Mouse (Mus musculus) heart, adult 8-10 months (tissue): Measurements from ENCODE around the gene Gnaz. TPM values are rescaled to one million over a fixed set of nuclear protein-coding genes. Genes with fewer than 3 reads are reported as not detected.

Source experiments
- DNase-seq: peaks from one replicate; pipeline ENCODE4 v3.0.0; 2022; ENCODE audit warnings: low spot score
- total RNA-seq, 4 experiments: library from RNA; stranded (reverse); gene quantifications; 2 replicates each; pipeline ENCODE4 v1.2.4; 2022

The Gnaz gene
- total RNA-seq, 4 experiments from 2014 or later = 0.98 to 1.7 (median 1.1) TPM

DNA sequence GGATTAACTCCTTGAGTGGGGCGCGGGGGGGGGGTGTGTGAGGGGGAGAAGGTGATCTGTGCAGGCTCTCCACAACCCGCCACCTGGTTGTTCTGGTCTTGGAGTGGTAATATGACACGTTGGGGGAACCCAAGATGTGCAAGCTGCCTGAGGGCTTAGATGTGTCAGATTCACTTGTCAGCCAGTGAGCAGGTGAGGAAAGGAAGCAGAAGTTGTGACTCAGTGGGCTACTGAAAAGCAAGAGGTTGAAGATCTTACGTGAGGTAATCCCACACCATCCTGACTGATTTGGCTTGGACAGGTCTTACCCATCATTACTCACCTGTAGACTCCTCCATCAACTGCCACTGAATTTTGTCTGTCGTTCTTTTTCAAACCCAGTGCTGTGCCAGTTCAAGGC, 95.6 kb downstream of the Gnaz start:
- no peak for DNase-seq

DNA sequence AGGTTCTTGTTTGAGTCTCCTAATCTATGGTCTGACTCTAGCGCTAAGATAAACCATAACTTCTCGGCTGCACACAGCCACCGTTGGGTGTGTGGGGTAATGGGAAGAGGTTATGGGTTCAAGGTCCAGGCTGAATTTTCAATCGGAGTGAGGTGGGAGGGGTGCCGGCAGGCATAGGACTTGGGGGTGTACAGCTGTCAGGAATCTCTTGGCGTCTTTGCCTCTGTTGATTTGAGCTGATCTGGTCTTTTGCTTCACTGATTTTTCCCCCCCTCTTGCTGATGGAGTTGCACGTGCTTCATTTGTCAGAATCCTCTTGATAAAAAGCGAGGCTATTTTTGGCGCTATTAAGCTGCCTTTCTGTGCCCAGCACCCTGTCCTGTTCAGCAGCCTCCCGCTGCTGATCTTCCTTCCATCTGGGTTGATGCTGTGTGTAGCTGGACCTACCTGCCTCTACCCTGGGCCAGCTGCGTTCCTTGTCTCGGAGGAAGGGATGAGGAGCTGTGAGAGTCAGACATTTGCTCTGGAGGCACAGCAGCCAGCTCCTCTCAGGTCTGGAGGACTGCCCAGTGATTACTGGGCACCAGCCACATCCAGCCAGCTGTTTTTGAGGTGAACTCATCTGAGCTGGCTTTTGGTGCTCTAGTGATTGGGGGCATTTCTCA, 96.5 kb downstream of the Gnaz start:
- DNase-seq = no peak

DNA sequence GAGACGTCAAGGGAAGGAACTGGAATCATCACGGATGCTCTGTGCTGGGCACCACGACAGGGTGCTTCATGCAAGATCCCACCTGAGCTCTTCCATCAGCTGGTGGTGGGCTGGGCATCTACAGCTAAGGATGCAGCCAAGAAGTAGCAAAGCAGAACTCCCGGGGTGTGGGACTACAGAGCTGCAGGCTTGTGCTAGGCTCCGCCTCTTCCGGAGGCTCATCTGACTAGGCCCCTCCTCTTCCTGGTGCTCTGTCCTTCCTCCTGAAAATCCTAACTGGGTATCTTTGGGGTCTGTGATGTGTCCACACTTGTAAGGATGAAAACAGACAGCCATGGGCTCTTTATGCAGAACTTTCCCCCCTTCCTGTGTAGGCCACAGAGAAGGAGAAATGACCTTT, 98.7 kb downstream of the Gnaz start:
- no peak for DNase-seq

Other genes starting within 250 kb of the Gnaz start
- gene Rsph14, start 65.4 kb downstream of the Gnaz start, total RNA-seq = not detected
- under 1 TPM; 0.46 to 0.97 (median 0.77) TPM for gene Rab36, start 69.9 kb downstream of the Gnaz start, total RNA-seq
- gene Bcr, start 93.4 kb downstream of the Gnaz start, total RNA-seq = 10 to 100 TPM in 2 of 4 experiments, 1 to 10 TPM in 2; 8.0 to 13.3 (median 9.5) TPM
- gene Specc1l, start 244.9 kb downstream of the Gnaz start, total RNA-seq = 10 to 100 TPM; 41.2 to 50.7 (median 45.0) TPM